8 mouse cellular contexts compared by ENCODE assay signal in genomic region chr2:168050000-168050942, GRCm38 (mm10). TPM values are rescaled to one million over a fixed set of nuclear protein-coding genes. Genes with fewer than 3 reads are reported as not detected.
DNase-seq lines count a peak whose midpoint lies in the region; ATAC-seq and TF ChIP-seq lines count a peak whose summit lies in the region.

No protein-coding gene starts in this region.

- peak; percentile 26; the same call in 1 of the 2 replicates for TF ChIP-seq CTCF in kidney, postnatal 0 days (IDR thresholded peaks at IDR 0.05; ENCODE audit: low read depth)
- TF ChIP-seq CTCF in cerebellum, adult 2 months (IDR thresholded peaks at IDR 0.05; ENCODE audit: borderline replicate concordance, insufficient read depth, low read depth, low read length) = no peak

- peaks cover 22% of the 10 kb centered on the region for H3K4me1 ChIP-seq in erythroblast, embryonic 14.5 days (ENCODE audit: control insufficient read depth)
- H3K4me1 ChIP-seq in brown adipose tissue, adult 24 weeks (ENCODE audit: control insufficient read depth, insufficient read depth, insufficient read length, low read length) = 0 out of 2 replicates have a peak, but pooled peaks cover 2% of the 10 kb centered on the region
- peaks cover 15 to 25% of the 10 kb centered on the region in 2 experiments for H3K4me1 ChIP-seq in heart, embryonic 14.5 days (ENCODE audit: control insufficient read depth in 2 of 2, insufficient read depth in 2 of 2, low read length in 2 of 2)
- peaks cover 21% of the 10 kb centered on the region for H3K4me1 ChIP-seq in kidney, postnatal 0 days (replicated peaks; ENCODE audit: insufficient read depth, low read length)
- H3K4me1 ChIP-seq in midbrain, embryonic 11.5 days (ENCODE audit: control insufficient read depth, insufficient read depth, low read length) = peaks cover 10% of the 10 kb centered on the region
- 0 out of 2 replicates have a peak, but pooled peaks cover 2% of the 10 kb centered on the region for H3K4me1 ChIP-seq in cerebellum, adult 2 months (ENCODE audit: control insufficient read depth, insufficient read depth, low read length)

- no peaks in the 10 kb centered on the region for H3K9me3 ChIP-seq in erythroblast, embryonic 14.5 days (ENCODE audit: control insufficient read depth, low read length)
- H3K9me3 ChIP-seq in heart, embryonic 14.5 days (ENCODE audit: control insufficient read depth, low read length) = no peaks in the 10 kb centered on the region
- H3K9me3 ChIP-seq in kidney, postnatal 0 days (replicated peaks; ENCODE audit: low read length) = no peaks in the 10 kb centered on the region
- H3K9me3 ChIP-seq in midbrain, embryonic 11.5 days (ENCODE audit: control insufficient read depth, low read length) = no peaks in the 10 kb centered on the region

- H3K4me3 ChIP-seq in erythroblast, embryonic 14.5 days (replicated peaks) = peak overlapping the region; percentile 54
- H3K4me3 ChIP-seq in brown adipose tissue, adult 24 weeks (ENCODE audit: insufficient read depth, low read depth, low read length) = peak overlapping the region; percentile 63
- H3K4me3 ChIP-seq in heart, embryonic 14.5 days (ENCODE audit: control insufficient read depth in 1 of 2, insufficient read depth in 1 of 2, low read depth in 1 of 2, low read length in 2 of 2) = peak overlapping the region; percentile 51 to 57
- peak overlapping the region; percentile 30 for H3K4me3 ChIP-seq in kidney, postnatal 0 days (replicated peaks; ENCODE audit: low read depth, low read length)
- peak overlapping the region; percentile 38 for H3K4me3 ChIP-seq in midbrain, embryonic 11.5 days (ENCODE audit: low read depth, low read length)
- no peak overlapping the region for H3K4me3 ChIP-seq in cerebellum, adult 2 months (replicated peaks; ENCODE audit: insufficient read depth, low read depth, low read length)

- ATAC-seq in erythroblast, adult 5-6 weeks (replicated peaks; ENCODE audit: low FRiP score, poor library complexity, severe bottlenecking) = no peak
- no peak for ATAC-seq in heart, embryonic 14.5 days (ENCODE audit: insufficient number of reproducible peaks, insufficient read depth, low FRiP score, low read depth)
- peak; percentile 57 for ATAC-seq in kidney, postnatal 0 days (replicated peaks; ENCODE audit: low FRiP score, low read depth)
- ATAC-seq in midbrain, embryonic 11.5 days (ENCODE audit: low FRiP score) = peak; percentile 58

- WGBS in heart, embryonic 14.5 days = 1% methylated on average over 56 of the region's 56 CpGs
- 1% methylated on average over 56 of the region's 56 CpGs for WGBS in kidney, postnatal 0 days
- WGBS in midbrain, embryonic 11.5 days = under 1% methylated on average over 56 of the region's 56 CpGs
- WGBS in cerebellum, adult 2 months = 2% methylated on average over 56 of the region's 56 CpGs

- DNase-seq in kidney, postnatal 0 days (ENCODE audit: low spot score) = peak; percentile 58
- peak; percentile 95 for DNase-seq in midbrain, embryonic 11.5 days (ENCODE audit: low spot score, missing footprints)
- DNase-seq in spleen, adult 12 weeks (ENCODE audit: low spot score) = no peak
- no peak for DNase-seq in cerebellum, adult 2 months

- peak overlapping the region; percentile 94 for H3K4me2 ChIP-seq in heart, embryonic 14.5 days (ENCODE audit: low read length)
- peak overlapping the region; percentile 87 for H3K4me2 ChIP-seq in kidney, postnatal 0 days (ENCODE audit: low read length)
- peak overlapping the region; percentile 93 for H3K4me2 ChIP-seq in midbrain, embryonic 11.5 days

- H3K27me3 ChIP-seq in erythroblast, embryonic 14.5 days (ENCODE audit: control insufficient read depth) = peaks cover 35% of the 10 kb centered on the region
- H3K27me3 ChIP-seq in heart, embryonic 14.5 days (ENCODE audit: control insufficient read depth, insufficient read depth, low read length) = peaks cover 4% of the 10 kb centered on the region; the same call in 1 of the 2 replicates
- no peaks in the 10 kb centered on the region for H3K27me3 ChIP-seq in kidney, postnatal 0 days (ENCODE audit: insufficient read depth, low read length)
- peaks cover 30% of the 10 kb centered on the region for H3K27me3 ChIP-seq in midbrain, embryonic 11.5 days (ENCODE audit: control insufficient read depth, insufficient read depth, low read length)
- no peaks in the 10 kb centered on the region; the same call in 1 of the 2 replicates for H3K27me3 ChIP-seq in cerebellum, adult 2 months (ENCODE audit: control insufficient read depth, insufficient read depth, low read length)

- H3K9ac ChIP-seq in heart, embryonic 14.5 days (ENCODE audit: low read length) = peak overlapping the region; percentile 76
- peak overlapping the region; percentile 59 for H3K9ac ChIP-seq in kidney, postnatal 0 days (ENCODE audit: low read depth, low read length)
- peak overlapping the region; percentile 43 for H3K9ac ChIP-seq in midbrain, embryonic 11.5 days (ENCODE audit: low read length)

- no peaks in the 10 kb centered on the region for H3K36me3 ChIP-seq in erythroblast, embryonic 14.5 days (ENCODE audit: control insufficient read depth)
- H3K36me3 ChIP-seq in heart, embryonic 14.5 days (ENCODE audit: control insufficient read depth, insufficient read depth, low read length) = no peaks in the 10 kb centered on the region
- H3K36me3 ChIP-seq in kidney, postnatal 0 days (ENCODE audit: insufficient read depth, low read length) = no peaks in the 10 kb centered on the region
- H3K36me3 ChIP-seq in midbrain, embryonic 11.5 days (ENCODE audit: control insufficient read depth, insufficient read depth, low read length) = no peaks in the 10 kb centered on the region

- no peak overlapping the region for H3K27ac ChIP-seq in brown adipose tissue, adult 24 weeks (replicated peaks; ENCODE audit: low read depth, low read length)
- no peak overlapping the region; a peak in 1 of 4 replicates for H3K27ac ChIP-seq in heart, embryonic 14.5 days (replicated peaks in 1 of 2; ENCODE audit: control insufficient read depth in 1 of 2, insufficient read depth in 1 of 2, low read depth in 2 of 2, low read length in 2 of 2)
- peak overlapping the region; percentile 65 for H3K27ac ChIP-seq in kidney, postnatal 0 days
- no peak overlapping the region for H3K27ac ChIP-seq in midbrain, embryonic 11.5 days (ENCODE audit: low read depth, low read length)
- H3K27ac ChIP-seq in cerebellum, adult 2 months (ENCODE audit: insufficient read depth, low read length) = no peak overlapping the region

- no peak for TF ChIP-seq POLR2A in cerebellum, adult 2 months (IDR thresholded peaks at IDR 0.05; ENCODE audit: borderline replicate concordance, insufficient read depth, low read length)

RNA-seq across cellular contexts. Expression of gene Pard6b, which starts 30.5 kb away (rescaled TPM):
- 0.06 and 0.13 TPM in 2 replicates for polyA plus RNA-seq in erythroblast, embryonic 14.5 days (2012)
- total RNA-seq in erythroblast, adult 5-6 weeks (2015; ENCODE audit: low replicate concordance) = not detected in 2 replicates
- total RNA-seq in erythroblast, adult 5-6 weeks (2017; ENCODE audit: low replicate concordance) = not detected in 2 replicates
- not detected in 2 replicates for polyA plus RNA-seq in brown adipose tissue, adult 24 weeks (2012; ENCODE audit: insufficient read depth, insufficient read length, missing spikeins)
- 7.7 and 8.5 TPM in 2 replicates for polyA plus RNA-seq in heart, embryonic 14.5 days (2014; fragmentation: Nextera tagmentation; extraction: Ambion mirVana)
- polyA plus RNA-seq in kidney, postnatal 0 days (2015; fragmentation: Nextera tagmentation; extraction: Ambion mirVana) = 28.6 and 29.6 TPM in 2 replicates
- polyA plus RNA-seq in midbrain, embryonic 11.5 days (2014; fragmentation: Nextera tagmentation; extraction: Ambion mirVana) = 6.5 and 8.0 TPM in 2 replicates
- 5.3 and 5.7 TPM in 2 replicates for polyA plus RNA-seq in cerebellum, adult 2 months (2012; rRNA removed)

RNA-seq across cellular contexts. Expression of gene Ripor3, which starts 39.9 kb away (rescaled TPM):
- 0.09 and 0.13 TPM in 2 replicates for polyA plus RNA-seq in erythroblast, embryonic 14.5 days (2012)
- total RNA-seq in erythroblast, adult 5-6 weeks (2015; ENCODE audit: low replicate concordance) = not detected in 2 replicates
- total RNA-seq in erythroblast, adult 5-6 weeks (2017; ENCODE audit: low replicate concordance) = not detected in 2 replicates
- polyA plus RNA-seq in brown adipose tissue, adult 24 weeks (2012; ENCODE audit: insufficient read depth, insufficient read length, missing spikeins) = 0.33 TPM in 1 of 2 replicates, not detected in the other
- 0.81 and 1.00 TPM in 2 replicates for polyA plus RNA-seq in heart, embryonic 14.5 days (2014; fragmentation: Nextera tagmentation; extraction: Ambion mirVana)
- polyA plus RNA-seq in kidney, postnatal 0 days (2015; fragmentation: Nextera tagmentation; extraction: Ambion mirVana) = 2.3 and 2.8 TPM in 2 replicates
- polyA plus RNA-seq in midbrain, embryonic 11.5 days (2014; fragmentation: Nextera tagmentation; extraction: Ambion mirVana) = 0.57 and 0.75 TPM in 2 replicates
- 0.44 and 0.84 TPM in 2 replicates for polyA plus RNA-seq in cerebellum, adult 2 months (2012; rRNA removed)

Comparison
In these comparisons a context has a peak if more than half of its experiments do, and no peak if none do; other contexts are left out.
1. ATAC-seq: peak in kidney, postnatal 0 days (single experiment) and midbrain, embryonic 11.5 days (single experiment); none in erythroblast, adult 5-6 weeks (single experiment) and heart, embryonic 14.5 days (single experiment).
2. DNase-seq: peak in kidney, postnatal 0 days (single experiment) and midbrain, embryonic 11.5 days (single experiment); none in spleen, adult 12 weeks (single experiment) and cerebellum, adult 2 months (0 of 2).
3. Peak in every context shown above with its lines, with median percentiles within 50 percentile points of each other: H3K4me2 ChIP-seq and H3K9ac ChIP-seq.